In the genomic region with DNA sequence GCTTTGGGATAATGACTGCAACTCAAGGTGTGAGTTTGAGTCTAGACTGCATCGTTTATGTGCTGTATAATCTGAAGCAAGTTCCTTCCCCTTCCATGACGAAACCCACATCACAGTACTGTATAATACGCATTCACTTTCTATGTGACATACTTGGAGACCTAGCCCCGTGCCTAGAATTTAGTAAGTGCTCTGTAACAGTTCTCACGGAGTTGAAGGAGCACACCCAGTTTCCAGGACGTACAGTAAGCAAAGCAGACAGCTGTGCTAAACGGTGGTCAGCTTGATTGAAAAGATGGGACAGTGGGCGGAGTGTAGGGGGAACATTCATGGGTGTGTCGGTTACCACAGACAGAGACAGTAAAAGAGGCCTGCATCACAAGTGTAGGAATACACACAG, we compare ENCODE assay signal across 19 mouse cellular contexts. TPM values are rescaled to one million over a fixed set of nuclear protein-coding genes. Genes with fewer than 3 reads are reported as not detected.
A peak's percentile ranks its signal among the peaks of the same experiment; 100 is the strongest.
DNase-seq lines count a peak whose midpoint lies in the region; ATAC-seq and TF ChIP-seq lines count a peak whose summit lies in the region.
"Had no signal": no experiment of that assay in that cellular context is flagged by ENCODE, and none has a peak within 500 bp of the region (broad histone marks: within the 10 kb centered on the region; RNA-seq: fewer than 3 reads in every experiment).

No protein-coding gene starts in this region.

- no peaks in the 10 kb centered on the region for H3K9me3 ChIP-seq in heart, embryonic 16.5 days (replicated peaks; ENCODE audit: control insufficient read depth, low read length)
- H3K9me3 ChIP-seq in kidney, embryonic 14.5 days (ENCODE audit: control insufficient read depth, low read length), result no peaks in the 10 kb centered on the region
- H3K9me3 ChIP-seq: lung, embryonic 15.5 days had no signal

- H3K27me3 ChIP-seq in heart, adult 2 months (ENCODE audit: control insufficient read depth, insufficient read depth, low read length), result no peaks in the 10 kb centered on the region
- no peaks in the 10 kb centered on the region for H3K27me3 ChIP-seq in heart, embryonic 16.5 days (ENCODE audit: control insufficient read depth, insufficient read depth, low read length)
- H3K27me3 ChIP-seq in kidney, embryonic 14.5 days (ENCODE audit: control insufficient read depth, insufficient read depth, low read length), result no peaks in the 10 kb centered on the region
- H3K27me3 ChIP-seq: lung, embryonic 15.5 days had no signal

- 82% methylated on average over 9 of the region's 9 CpGs for WGBS in heart, adult 2 months
- 81% methylated on average over 9 of the region's 9 CpGs for WGBS in heart, embryonic 16.5 days
- WGBS in olfactory bulb, adult 2 months, result 79% methylated on average over 9 of the region's 9 CpGs
- 89% methylated on average over 9 of the region's 9 CpGs for WGBS in kidney, embryonic 14.5 days

- TF ChIP-seq POLR2A in heart, adult 2 months (IDR thresholded peaks at IDR 0.05; ENCODE audit: insufficient read depth, low read depth, low read length), result no peak
- no peak for TF ChIP-seq POLR2A in olfactory bulb, adult 2 months (IDR thresholded peaks at IDR 0.05; ENCODE audit: insufficient read depth, low read depth, low read length)

- peaks cover 20% of the 10 kb centered on the region for H3K4me1 ChIP-seq in heart, adult 2 months (ENCODE audit: control insufficient read depth, insufficient read depth, low read length)
- peaks cover 25% of the 10 kb centered on the region for H3K4me1 ChIP-seq in heart, embryonic 16.5 days (ENCODE audit: control insufficient read depth, insufficient read depth, low read length)
- peaks cover 15% of the 10 kb centered on the region for H3K4me1 ChIP-seq in olfactory bulb, adult 2 months (ENCODE audit: control insufficient read depth, insufficient read depth, low read length)
- 0 out of 2 replicates have a peak, but pooled peaks cover 4% of the 10 kb centered on the region for H3K4me1 ChIP-seq in kidney, embryonic 14.5 days (ENCODE audit: control insufficient read depth, insufficient read depth, low read length)
- H3K4me1 ChIP-seq: lung, embryonic 15.5 days had no signal

- no peaks in the 10 kb centered on the region for H3K79me2 ChIP-seq in heart, adult 2 months (replicated peaks; ENCODE audit: control insufficient read depth, insufficient read depth, low read length)

- H3K4me3 ChIP-seq in heart, adult 2 months, result no peak overlapping the region
- no peak overlapping the region for H3K4me3 ChIP-seq in heart, embryonic 16.5 days (ENCODE audit: low read length)
- H3K4me3 ChIP-seq in olfactory bulb, adult 2 months (ENCODE audit: insufficient read depth, low read depth, low read length), result no peak overlapping the region
- H3K4me3 ChIP-seq in kidney, embryonic 14.5 days (ENCODE audit: low read length), result no peak overlapping the region
- H3K4me3 ChIP-seq: lung, embryonic 15.5 days had no signal

- peaks cover 19% of the 10 kb centered on the region for H3K36me3 ChIP-seq in heart, adult 2 months (ENCODE audit: control insufficient read depth, insufficient read depth, low read length)
- H3K36me3 ChIP-seq in heart, embryonic 16.5 days (ENCODE audit: control insufficient read depth, insufficient read depth), result no peaks in the 10 kb centered on the region
- no peaks in the 10 kb centered on the region for H3K36me3 ChIP-seq in kidney, embryonic 14.5 days (ENCODE audit: control insufficient read depth, insufficient read depth, low read length)
- H3K36me3 ChIP-seq: lung, embryonic 15.5 days had no signal

- H3K4me2 ChIP-seq in heart, embryonic 16.5 days (ENCODE audit: low read depth, low read length), result no peak overlapping the region
- H3K4me2 ChIP-seq in kidney, embryonic 14.5 days (replicated peaks; ENCODE audit: low read depth, low read length), result no peak overlapping the region
- H3K4me2 ChIP-seq: lung, embryonic 15.5 days had no signal

- H3K27ac ChIP-seq in heart, adult 2 months, result peak overlapping the region; percentile 76
- H3K27ac ChIP-seq in heart, embryonic 16.5 days (ENCODE audit: low read length), result peak overlapping the region; percentile 87
- 0 out of 2 replicates have a peak overlapping the region, but pooled peaks have one; percentile 9 for H3K27ac ChIP-seq in olfactory bulb, adult 2 months (ENCODE audit: insufficient read depth, low read depth, low read length)
- H3K27ac ChIP-seq in kidney, embryonic 14.5 days (ENCODE audit: low read depth, low read length), result no peak overlapping the region
- H3K27ac ChIP-seq: kidney, postnatal 0 days; liver, embryonic 14.5 days; lung, embryonic 15.5 days had no signal

- no peak for TF ChIP-seq CTCF in heart, adult 2 months (IDR thresholded peaks at IDR 0.05)
- TF ChIP-seq CTCF in olfactory bulb, adult 2 months (IDR thresholded peaks at IDR 0.05; ENCODE audit: insufficient read depth, low read depth, low read length), result no peak

- intact Hi-C loops in heart, adult 2 months (cut with DNase I), result no loop called here

- TF ChIP-seq EP300 in heart, adult 2 months (IDR thresholded peaks at IDR 0.05; ENCODE audit: insufficient read depth, low read depth, low read length), result no peak

- H3K9ac ChIP-seq in heart, adult 2 months (ENCODE audit: low read depth, low read length), result no peak overlapping the region
- H3K9ac ChIP-seq in heart, embryonic 16.5 days (ENCODE audit: low read length), result no peak overlapping the region
- H3K9ac ChIP-seq in kidney, embryonic 14.5 days (ENCODE audit: low read depth, low read length), result no peak overlapping the region
- H3K9ac ChIP-seq: liver, embryonic 14.5 days; lung, embryonic 15.5 days had no signal

- no peak for ATAC-seq in heart, embryonic 16.5 days (replicated peaks; ENCODE audit: extremely low read depth, insufficient read depth, low FRiP score)
- ATAC-seq in kidney, embryonic 14.5 days (ENCODE audit: low FRiP score, low TSS enrichment), result no peak

- DNase-seq in heart, adult 2 months, result no peak
- DNase-seq in heart, adult 8-10 months (ENCODE audit: low spot score), result no peak
- DNase-seq in heart, adult 9 months (ENCODE audit: low spot score in 2 of 2), result no peak
- DNase-seq in retina, postnatal 1 day, result peak; percentile 15
- DNase-seq in retina, embryonic 14.5 days (ENCODE audit: low spot score), result no peak
- DNase-seq: adrenal gland, adult 8-10 months; cerebellum, adult 11-12 months; embryo, embryonic 11 days; gastrocnemius, postnatal 25 days; kidney, adult 11 months; lung, postnatal 4 days; spleen, adult 18-20 months; thymus, postnatal 36 days had no signal

RNA-seq across cellular contexts. Expression of a gene that starts 51.3 kb away (rescaled TPM):
- 10 to 100 TPM; 13.3 to 14.2 TPM for total RNA-seq in heart, adult 2 months (2021)
- polyA plus RNA-seq in heart, adult 2 months (2012; rRNA removed), result 14.2 and 24.6 TPM in 2 replicates
- total RNA-seq in heart, adult 8-10 months (2022), result 10 to 100 TPM; 15.2 to 19.0 (median 16.9) TPM
- 20.7 and 24.3 TPM in 2 replicates for polyA plus RNA-seq in heart, embryonic 16.5 days (2015; fragmentation: Nextera tagmentation; extraction: Ambion mirVana)
- polyA plus RNA-seq in olfactory bulb, adult 2 months (2012; ENCODE audit: insufficient read depth, insufficient read length, low replicate concordance, missing spikeins), result not detected in 2 replicates
- 11.8 and 12.5 TPM in 2 replicates for polyA plus RNA-seq in kidney, embryonic 14.5 days (2014; fragmentation: Nextera tagmentation; extraction: Ambion mirVana)
